Mouse (Mus musculus) embryonic facial prominence, embryonic 15.5 days (tissue): ENCODE measurements around the gene Gm43720. TPM values are rescaled to one million over a fixed set of nuclear protein-coding genes. Genes with fewer than 3 reads are reported as not detected.
"Not testable (repeated sequence)": the region's sequence is repeated elsewhere in the genome, so short reads cannot be mapped to it uniquely, and the experiment has no call there.

Experiments
- ATAC-seq: fragments of 200-750 bp; cut with Nextera tagmentation; 2 replicates; pipeline ENCODE4 v1.8.0; 2017; ENCODE audit warnings: low read depth, moderate TSS enrichment; ENCODE audit not compliant: insufficient number of reproducible peaks, low FRiP score, low TSS enrichment
- H3K27ac ChIP-seq: fragments of 300-500 bp; sonication (generic); replicated peaks from 2 replicates; pipeline ENCODE4 v1.5.1; 2015; ENCODE audit warnings: mild to moderate bottlenecking, inconsistent platforms
- H3K27me3 ChIP-seq: fragments of 300-500 bp; sonication (generic); 2 replicates; pipeline ENCODE4 v1.6.1; 2015; ENCODE audit warnings: inconsistent platforms
- H3K36me3 ChIP-seq: fragments of 300-500 bp; sonication (generic); 2 replicates; pipeline ENCODE4 v1.6.1; 2015; ENCODE audit warnings: mild to moderate bottlenecking, inconsistent platforms
- H3K4me1 ChIP-seq: fragments of 300-500 bp; sonication (generic); 2 replicates; pipeline ENCODE4 v1.6.1; 2015; ENCODE audit warnings: inconsistent platforms
- H3K4me2 ChIP-seq: fragments of 300-500 bp; sonication (generic); replicated peaks from 2 replicates; pipeline ENCODE4 v1.6.1; 2015; ENCODE audit warnings: mild to moderate bottlenecking, inconsistent platforms
- H3K4me3 ChIP-seq: fragments of 300-500 bp; sonication (generic); replicated peaks from 2 replicates; pipeline ENCODE4 v1.5.1; 2015; ENCODE audit warnings: mild to moderate bottlenecking, inconsistent platforms
- H3K9ac ChIP-seq: fragments of 300-500 bp; sonication (generic); 2 replicates; pipeline ENCODE4 v1.6.1; 2015; ENCODE audit warnings: inconsistent platforms
- H3K9me3 ChIP-seq: fragments of 300-500 bp; sonication (generic); replicated peaks from 2 replicates; pipeline ENCODE4 v1.6.1; 2016; ENCODE audit warnings: inconsistent platforms
- WGBS: fragments of 180-500 bp; shearing (Covaris S2); methylation state at CpG from one replicate; pipeline ENCODE4 v1.1.7; 2015; 5-methylcytosine and 5-hydroxymethylcytosine counted together
- polyA plus RNA-seq: library from polyadenylated mRNA; unstranded; fragments of >200 nt; fragmentation: Nextera tagmentation; extraction: Ambion mirVana; gene quantifications from 2 replicates; pipeline ENCODE4 v1.2.1, GENCODE M21; 2015

Gm43720 gene
- polyA plus RNA-seq, 1 experiment from 2014 or later = 0.13 TPM

GRCm38 (mm10) chr5:138216632-138217031 lies 63.1 kb downstream of the Gm43720 start:
- H3K27ac ChIP-seq, H3K9ac ChIP-seq, ATAC-seq, H3K36me3 ChIP-seq, H3K4me3 ChIP-seq, H3K4me1 ChIP-seq, H3K4me2 ChIP-seq, H3K27me3 ChIP-seq, H3K9me3 ChIP-seq: not testable (repeated sequence)
- 88% methylated on average over 13 of the region's 13 CpGs for WGBS

Other genes with a start within 250 kb of the Gm43720 start
- gene Smok3c, start 226.8 kb downstream of the Gm43720 start, polyA plus RNA-seq = not detected in 2 replicates
- 16.5 and 17.8 TPM in 2 replicates for gene Zkscan1, start 194.9 kb downstream of the Gm43720 start, polyA plus RNA-seq
- 54.0 and 58.1 TPM in 2 replicates for gene Zscan21, start 163.1 kb downstream of the Gm43720 start, polyA plus RNA-seq
- gene Zfp113, start 124.2 kb downstream of the Gm43720 start, polyA plus RNA-seq = 17.4 and 19.9 TPM in 2 replicates
- 303 and 321 TPM in 2 replicates for gene Cops6, start 118.9 kb downstream of the Gm43720 start, polyA plus RNA-seq
- 26.9 and 27.4 TPM in 2 replicates for gene Ap4m1, start 108.0 kb downstream of the Gm43720 start, polyA plus RNA-seq
- gene Mcm7, start 107.5 kb downstream of the Gm43720 start, polyA plus RNA-seq = 141 and 142 TPM in 2 replicates
- 77.2 and 87.7 TPM in 2 replicates for gene Taf6, start 92.5 kb downstream of the Gm43720 start, polyA plus RNA-seq
- 61.1 and 65.6 TPM in 2 replicates for gene Cnpy4, start 92.5 kb downstream of the Gm43720 start, polyA plus RNA-seq
- 8.5 and 8.6 TPM in 2 replicates for gene Mblac1, start 85.6 kb downstream of the Gm43720 start, polyA plus RNA-seq
- not detected in 2 replicates for gene Nxpe5, start 54.1 kb downstream of the Gm43720 start, polyA plus RNA-seq
- 72.6 and 72.7 TPM in 2 replicates for gene Lamtor4, start 24.5 kb downstream of the Gm43720 start, polyA plus RNA-seq
- 7.4 and 7.7 TPM in 2 replicates for gene BC037034, start 15.9 kb downstream of the Gm43720 start, polyA plus RNA-seq
- gene Gal3st4, start 7.1 kb downstream of the Gm43720 start, polyA plus RNA-seq = 2.9 and 3.1 TPM in 2 replicates
- gene Gpc2, start within 50 bp of the Gm43720 start, polyA plus RNA-seq = 24.7 and 30.0 TPM in 2 replicates
- 4.9 and 5.2 TPM in 2 replicates for gene Stag3, start 282 bp upstream of the Gm43720 start, polyA plus RNA-seq
- gene Pvrig, start 62.0 kb upstream of the Gm43720 start, polyA plus RNA-seq = 0.21 TPM in 1 of 2 replicates, not detected in the other
- gene Zfp157, start 161.5 kb upstream of the Gm43720 start, polyA plus RNA-seq = 34.8 and 40.3 TPM in 2 replicates